Mouse (Mus musculus) testis, postnatal 10 days (tissue): ENCODE data around the gene Adh4.
"Not testable (repeated sequence)": the region's sequence is repeated elsewhere in the genome, so short reads cannot be mapped to it uniquely, and the experiment has no call there.

ENCODE experiments used
- DNase-seq: peaks from one replicate; pipeline ENCODE4 v3.0.0; 2021; ENCODE audit warnings: low spot score

Adh4 gene

DNA sequence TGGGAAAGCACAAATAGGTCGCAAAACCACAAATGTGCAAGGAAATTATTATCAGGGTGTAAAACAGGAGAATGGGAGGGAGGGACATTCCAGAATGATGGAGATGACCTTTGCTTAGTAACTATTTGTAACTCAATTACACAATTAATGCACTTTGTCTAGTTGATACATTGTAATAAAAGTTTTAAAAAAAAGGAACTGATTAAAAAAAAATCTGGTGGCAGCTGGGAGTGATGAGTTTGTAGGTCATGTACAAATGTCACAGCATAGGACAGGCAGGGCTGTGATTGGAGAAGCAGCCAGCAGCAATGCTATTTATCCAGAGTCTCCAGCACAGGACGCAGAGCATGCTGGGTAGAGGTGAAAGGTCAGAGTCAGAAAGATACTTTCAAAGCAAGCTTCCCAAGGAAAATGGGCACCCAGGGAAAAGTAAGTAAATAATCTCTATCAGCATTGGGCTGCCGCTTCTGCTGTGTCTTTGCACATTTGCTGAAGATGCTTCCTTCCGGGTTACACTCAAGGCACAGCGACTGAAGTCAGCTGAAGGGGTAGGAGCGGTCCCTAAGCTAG, at the start of gene Adh4:
Gene Adh4, plus strand, starts transcription at position 346 of the 570 bp plus-strand sequence.
- peak; percentile 51 for DNase-seq

GRCm38 (mm10) chr3:138366181-138366580, 49.1 kb upstream of the Adh4 start:
- DNase-seq = no peak

GRCm38 (mm10) chr3:138369546-138369945, 45.7 kb upstream of the Adh4 start:
- DNase-seq = no peak

GRCm38 (mm10) chr3:138370289-138370688, 45.0 kb upstream of the Adh4 start:
- not testable (repeated sequence) for DNase-seq

DNA sequence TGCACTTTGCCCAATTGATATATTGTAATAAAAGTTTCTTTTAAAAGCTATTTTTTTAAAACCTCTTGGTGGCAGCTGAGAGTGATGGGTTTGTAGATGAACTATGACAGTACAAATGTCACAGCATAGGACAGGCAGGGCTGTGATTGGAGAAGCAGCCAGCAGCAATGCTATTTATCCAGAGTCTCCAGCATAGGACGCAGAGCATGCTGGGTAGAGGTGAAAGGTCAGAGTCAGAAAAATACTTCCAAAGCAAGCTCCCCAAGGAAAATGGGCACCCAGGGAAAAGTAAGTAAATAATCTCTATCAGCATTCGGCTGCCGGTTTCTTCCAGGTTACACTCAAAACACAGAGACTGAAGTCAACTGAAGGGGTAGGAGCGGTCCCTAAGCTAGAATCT, 41.3 kb upstream of the Adh4 start:
- no peak for DNase-seq

DNA sequence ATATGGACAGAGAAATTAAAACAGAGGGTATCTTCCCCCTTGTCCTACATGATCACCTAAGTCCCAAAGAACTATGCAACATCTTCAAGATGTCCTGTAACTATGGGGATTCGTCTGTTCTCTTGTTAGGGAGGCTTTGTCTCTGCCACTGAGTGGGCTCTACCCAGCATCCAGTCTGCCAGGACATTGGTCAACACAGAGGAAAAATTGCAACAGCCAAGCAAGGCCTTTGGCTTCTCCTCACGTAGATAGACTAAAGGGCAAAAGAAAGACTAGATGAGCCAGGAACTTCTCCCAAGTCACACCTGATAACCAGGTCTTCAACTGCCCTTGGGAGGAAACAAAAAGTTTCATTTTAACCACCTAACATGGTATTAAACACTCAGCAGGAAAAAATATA, 40.1 kb upstream of the Adh4 start:
- no peak for DNase-seq

GRCm38 (mm10) chr3:138381133-138381532, 34.1 kb upstream of the Adh4 start:
- DNase-seq = no peak

DNA sequence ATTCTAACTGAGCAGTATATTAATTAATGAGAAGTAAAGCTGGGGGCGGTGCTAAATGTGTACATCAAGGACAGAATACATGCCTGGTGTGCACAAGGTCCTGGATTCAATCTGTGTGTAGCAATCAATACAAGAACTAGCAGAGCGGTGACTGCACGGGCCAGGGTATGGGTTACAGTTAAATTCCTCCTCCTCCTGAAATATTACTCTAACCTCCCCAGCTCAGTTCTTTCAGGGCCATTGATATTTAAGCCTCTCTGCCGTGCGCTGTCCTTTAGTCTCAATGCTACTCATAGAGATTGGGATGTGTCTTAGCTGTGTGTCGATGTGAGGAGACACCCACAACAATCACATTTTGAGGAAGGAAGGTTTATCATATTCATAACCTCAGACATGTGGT, 28.1 kb upstream of the Adh4 start:
- no peak for DNase-seq

- no peak for DNase-seq
These were observed 10.4 kb upstream of the Adh4 start for GRCm38 (mm10) chr3:138404872-138405271.

DNA sequence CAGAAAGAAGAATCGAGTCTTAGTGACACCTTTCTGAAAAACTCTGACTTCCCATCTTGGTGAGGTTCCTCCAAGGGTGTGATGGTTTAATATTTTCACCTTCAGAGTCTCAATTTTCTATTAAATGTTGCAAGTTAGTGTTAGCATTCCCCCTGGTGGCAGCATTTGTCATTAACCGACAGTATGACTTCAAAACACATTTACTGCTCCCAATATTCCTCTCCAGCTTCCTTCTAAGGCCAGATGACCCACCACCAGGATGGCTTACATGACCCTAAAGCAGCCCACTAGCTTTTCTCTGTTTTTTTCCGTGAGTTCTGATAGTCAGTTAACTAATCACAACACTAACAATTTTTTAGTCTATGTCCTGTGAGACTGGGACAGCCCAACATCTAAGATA, 9.9 kb upstream of the Adh4 start:
- peak; percentile 80 for DNase-seq

DNA sequence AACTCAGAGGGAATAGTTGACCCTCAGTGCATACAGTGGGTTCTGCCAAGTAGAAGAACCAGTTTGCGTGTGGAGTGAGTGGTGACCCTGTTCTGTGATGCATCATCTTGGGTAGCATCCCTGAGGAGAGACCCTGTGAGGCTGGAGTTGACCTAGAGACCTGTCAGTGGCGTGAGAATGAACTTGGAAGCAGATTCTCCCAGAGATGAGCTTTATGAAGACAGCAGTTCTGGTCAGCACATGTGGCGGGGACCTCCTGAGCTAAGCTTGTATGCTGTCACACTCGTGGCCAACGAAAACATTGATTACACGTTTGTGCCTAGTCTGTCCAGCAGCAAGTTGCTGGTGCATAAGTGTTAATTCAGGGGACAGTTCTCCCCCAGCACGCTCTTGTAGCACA, 9.4 kb upstream of the Adh4 start:
- DNase-seq = no peak

GRCm38 (mm10) chr3:138407920-138408319, 7.3 kb upstream of the Adh4 start:
- no peak for DNase-seq

DNA sequence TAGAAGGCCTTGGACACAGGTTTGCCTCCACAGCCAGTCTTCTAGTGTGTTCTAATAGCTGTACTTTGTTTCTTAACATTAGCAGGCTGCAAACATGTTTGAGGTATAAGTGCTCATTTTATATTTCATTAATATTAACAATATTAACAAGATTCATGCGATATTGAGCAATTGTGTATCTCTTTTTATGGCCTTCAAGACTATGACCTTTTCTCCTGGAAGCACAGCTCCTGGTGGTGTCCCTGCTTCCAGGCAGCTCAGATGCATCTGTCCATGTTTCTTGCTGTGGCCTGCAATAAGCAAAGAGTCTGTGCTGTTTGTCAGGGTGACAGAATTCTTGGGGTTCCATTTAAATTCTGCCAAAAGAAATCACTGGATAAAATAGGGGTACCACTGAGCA, 5.7 kb upstream of the Adh4 start:
- DNase-seq = no peak

GRCm38 (mm10) chr3:138410211-138410610, 5.1 kb upstream of the Adh4 start:
- no peak for DNase-seq

GRCm38 (mm10) chr3:138419369-138419768, 4.1 kb downstream of the Adh4 start:
- DNase-seq = no peak

DNA sequence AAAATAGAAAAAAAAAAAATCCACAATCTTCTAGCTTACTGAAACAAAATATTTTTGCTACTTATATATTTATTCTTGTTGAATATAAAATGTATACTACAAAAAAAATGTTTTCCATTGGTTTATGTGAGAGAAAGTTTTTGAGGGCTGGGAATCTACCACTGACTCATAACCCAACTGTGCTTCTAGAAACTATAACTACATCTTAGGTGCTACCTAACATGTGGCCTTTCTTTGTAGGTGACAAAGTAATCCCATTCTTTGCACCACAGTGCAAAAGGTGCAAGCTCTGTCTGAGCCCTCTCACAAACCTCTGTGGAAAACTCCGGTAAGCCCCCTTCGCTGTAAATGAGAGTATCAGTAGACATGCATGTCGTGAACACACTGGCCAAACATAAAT, 5.1 kb downstream of the Adh4 start:
- DNase-seq = no peak

- DNase-seq = no peak
These were observed 8.4 kb downstream of the Adh4 start for GRCm38 (mm10) chr3:138423664-138424063.

- no peak for DNase-seq
These were observed 9.0 kb downstream of the Adh4 start for GRCm38 (mm10) chr3:138424247-138424646.

DNA sequence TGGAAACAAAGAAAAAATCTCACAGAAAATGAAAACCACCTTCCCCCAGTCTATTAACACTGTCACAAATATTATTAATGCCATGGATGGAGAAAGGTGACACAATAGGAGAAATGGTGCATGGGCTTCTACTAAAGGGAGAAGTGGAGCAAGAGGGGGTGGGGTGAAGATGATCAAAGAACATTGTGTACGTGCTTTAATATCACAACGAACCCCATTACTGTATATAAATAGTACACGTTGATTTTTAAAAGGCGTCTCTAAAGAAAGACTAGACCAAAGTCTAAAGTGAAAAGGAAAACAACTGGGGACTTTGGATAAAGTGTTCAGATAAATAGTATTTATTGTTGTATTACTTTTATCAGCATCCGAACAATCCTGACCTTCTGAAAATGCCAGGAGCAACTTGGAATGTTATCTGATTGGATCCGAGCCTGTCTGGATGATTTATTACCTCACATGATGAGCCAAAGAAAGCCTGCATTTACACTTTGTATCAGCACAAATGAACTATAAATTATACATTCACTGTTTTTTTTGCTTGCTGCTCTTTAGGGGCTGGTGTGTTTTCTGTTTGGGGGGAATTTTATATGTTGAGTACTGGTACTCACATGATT, 15.2 kb downstream of the Adh4 start:
- DNase-seq = no peak

- no peak for DNase-seq
These were observed 16.6 kb downstream of the Adh4 start for GRCm38 (mm10) chr3:138431835-138432234.

- DNase-seq = no peak
These were observed 23.4 kb downstream of the Adh4 start for GRCm38 (mm10) chr3:138438716-138439115.

GRCm38 (mm10) chr3:138442203-138442602, 26.9 kb downstream of the Adh4 start:
- DNase-seq = no peak

DNA sequence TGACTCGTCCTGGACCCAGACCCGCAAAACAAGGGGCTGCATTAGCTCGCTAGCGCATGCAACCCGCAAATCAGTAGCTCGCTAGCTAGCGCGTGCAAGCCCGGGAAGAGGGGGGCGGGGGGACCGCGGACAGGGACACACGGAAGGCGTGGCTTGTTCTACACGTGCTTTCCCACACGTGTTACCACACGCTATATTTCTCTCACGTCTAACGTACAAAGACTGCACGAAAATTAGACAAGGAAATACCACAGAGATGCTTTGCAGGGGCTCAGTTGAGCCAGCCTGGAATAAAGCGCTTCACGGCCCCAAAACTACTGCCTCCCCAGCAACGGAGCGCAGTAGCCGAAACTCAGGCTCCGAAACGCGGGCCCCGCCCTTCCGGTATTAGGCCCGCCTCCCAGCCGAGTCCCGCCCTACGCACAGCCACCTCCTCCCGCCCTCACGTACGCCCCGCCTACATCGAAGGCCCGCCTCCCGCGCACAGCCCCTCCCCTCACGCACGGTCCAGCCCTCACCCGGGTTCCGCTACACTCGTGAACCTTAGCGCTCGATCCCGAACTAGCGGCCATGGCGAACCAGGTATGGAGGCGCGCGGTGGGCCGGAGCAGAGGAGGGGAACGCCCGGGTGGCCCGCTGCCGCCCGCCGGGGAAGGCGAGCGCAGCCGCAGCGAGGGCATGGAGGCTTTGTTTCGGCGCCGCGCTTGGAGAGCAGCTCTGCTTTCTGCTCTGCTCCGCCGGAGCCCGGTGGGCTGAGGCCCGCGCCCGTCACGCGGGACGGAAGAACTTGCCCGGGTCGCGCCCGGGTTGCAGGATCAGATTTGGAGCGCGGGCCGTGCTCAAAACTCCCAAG, 27.6 kb downstream of the Adh4 start, which contains the start of gene Adh5:
Gene Adh5, plus strand, starts transcription at position 482 of the 853 bp plus-strand sequence.
- DNase-seq = peak; percentile 96
